Mouse (Mus musculus) midbrain, embryonic 13.5 days (tissue): ENCODE measurements around the gene Adamtsl1. TPM values are rescaled to one million over a fixed set of nuclear protein-coding genes. Genes with fewer than 3 reads are reported as not detected.

Experiments
- ATAC-seq: fragments of 200-750 bp; cut with Nextera tagmentation; 2 replicates; pipeline ENCODE4 v1.8.0; 2017; ENCODE audit warnings: mild to moderate bottlenecking, moderate TSS enrichment, moderate library complexity
- H3K27ac ChIP-seq: fragments of 300-500 bp; sonication (generic); 2 replicates; pipeline ENCODE4 v1.5.1; 2015; ENCODE audit warnings: inconsistent platforms, mild to moderate bottlenecking, moderate library complexity
- H3K27me3 ChIP-seq: fragments of 300-500 bp; sonication (generic); 2 replicates; pipeline ENCODE4 v1.6.1; 2015; ENCODE audit warnings: mild to moderate bottlenecking, inconsistent platforms
- H3K36me3 ChIP-seq: fragments of 300-500 bp; sonication (generic); 2 replicates; pipeline ENCODE4 v1.6.1; 2015; ENCODE audit warnings: mild to moderate bottlenecking, inconsistent platforms
- H3K4me1 ChIP-seq: fragments of 300-500 bp; sonication (generic); replicated peaks from 2 replicates; pipeline ENCODE4 v1.6.1; 2015; ENCODE audit warnings: inconsistent platforms
- H3K4me2 ChIP-seq: fragments of 300-500 bp; sonication (generic); replicated peaks from 2 replicates; pipeline ENCODE4 v1.6.1; 2015; ENCODE audit warnings: moderate library complexity, mild to moderate bottlenecking, inconsistent platforms
- H3K4me3 ChIP-seq: fragments of 300-500 bp; sonication (generic); replicated peaks from 2 replicates; pipeline ENCODE4 v1.5.1; 2015; ENCODE audit warnings: mild to moderate bottlenecking, inconsistent platforms
- H3K9ac ChIP-seq: fragments of 300-500 bp; sonication (generic); replicated peaks from 2 replicates; pipeline ENCODE4 v1.6.1; 2015; ENCODE audit warnings: mild to moderate bottlenecking, inconsistent platforms
- H3K9me3 ChIP-seq: fragments of 300-500 bp; sonication (generic); 2 replicates; pipeline ENCODE4 v1.6.1; 2016; ENCODE audit warnings: mild to moderate bottlenecking, inconsistent platforms
- WGBS: fragments of 180-500 bp; shearing (Covaris S2); methylation state at CpG from one replicate; pipeline ENCODE4 v1.1.7; 2015; 5-methylcytosine and 5-hydroxymethylcytosine counted together
- polyA plus RNA-seq: library from polyadenylated mRNA; unstranded; fragments of >200 nt; fragmentation: Nextera tagmentation; extraction: Ambion mirVana; gene quantifications from 2 replicates; pipeline ENCODE4 v1.2.1, GENCODE M21; 2015

The Adamtsl1 gene
- polyA plus RNA-seq, 1 experiment from 2014 or later: 5.2 TPM

GRCm38 (mm10) chr4:85763161-85764014 is 249.4 kb downstream of the Adamtsl1 start:
- WGBS: 43% methylated on average over 5 of the region's 5 CpGs
- Histone ChIP-seq H3K36me3 (no peaks in the 10 kb centered on the region), H3K9ac (no peak overlapping the region), H3K4me1 (peaks cover 22% of the 10 kb centered on the region), H3K4me3 (no peak overlapping the region), H3K27me3 (peaks cover 44% of the 10 kb centered on the region), H3K27ac (no peak overlapping the region), H3K9me3 (no peaks in the 10 kb centered on the region), H3K4me2 (no peak overlapping the region)
- ATAC-seq: peak; percentile 85

- H3K9me3 ChIP-seq: no peaks in the 10 kb centered on the region
- ATAC-seq: 0 out of 2 replicates have a peak, but pooled peaks have one; percentile 11
- WGBS: 88% methylated on average over 14 of the region's 14 CpGs
- no peak overlapping the region for H3K4me3 ChIP-seq
- H3K27ac ChIP-seq: no peak overlapping the region
- H3K4me1 ChIP-seq: peaks cover 22% of the 10 kb centered on the region
- H3K27me3 ChIP-seq: peaks cover 47% of the 10 kb centered on the region
- H3K9ac ChIP-seq: no peak overlapping the region
- H3K36me3 ChIP-seq: no peaks in the 10 kb centered on the region
- H3K4me2 ChIP-seq: no peak overlapping the region
Measured at GRCm38 (mm10) chr4:85764015-85764450, 250.1 kb downstream of the Adamtsl1 start.

- H3K4me1 ChIP-seq: peaks cover 22% of the 10 kb centered on the region
- 17% methylated on average over 3 of the region's 3 CpGs for WGBS
- H3K4me2 ChIP-seq: no peak overlapping the region
- peaks cover 51% of the 10 kb centered on the region for H3K27me3 ChIP-seq
- no peaks in the 10 kb centered on the region for H3K36me3 ChIP-seq
- no peaks in the 10 kb centered on the region for H3K9me3 ChIP-seq
- ATAC-seq: no peak
- H3K4me3 ChIP-seq: no peak overlapping the region
- no peak overlapping the region for H3K27ac ChIP-seq
- no peak overlapping the region for H3K9ac ChIP-seq
Measured at GRCm38 (mm10) chr4:85764476-85764875, 250.5 kb downstream of the Adamtsl1 start.

- Histone ChIP-seq H3K36me3 (no peaks in the 10 kb centered on the region), H3K4me2 (no peak overlapping the region), H3K9me3 (peaks cover 5% of the 10 kb centered on the region; the same call in 1 of the 2 replicates), H3K27ac (no peak overlapping the region), H3K27me3 (peaks cover 46% of the 10 kb centered on the region), H3K4me1 (peaks cover 18% of the 10 kb centered on the region), H3K9ac (no peak overlapping the region), H3K4me3 (no peak overlapping the region)
- WGBS: 86% methylated on average over 6 of the region's 6 CpGs
- no peak for ATAC-seq
Measured at GRCm38 (mm10) chr4:85767666-85768065, 253.7 kb downstream of the Adamtsl1 start.

GRCm38 (mm10) chr4:85768107-85768506 is 254.1 kb downstream of the Adamtsl1 start:
- peak; percentile 37; the same call in 1 of the 2 replicates for ATAC-seq
- Histone ChIP-seq H3K27ac (no peak overlapping the region), H3K4me3 (no peak overlapping the region), H3K9ac (no peak overlapping the region), H3K4me1 (peaks cover 14% of the 10 kb centered on the region), H3K4me2 (no peak overlapping the region), H3K9me3 (peaks cover 5% of the 10 kb centered on the region; the same call in 1 of the 2 replicates), H3K36me3 (no peaks in the 10 kb centered on the region), H3K27me3 (peaks cover 46% of the 10 kb centered on the region)
- 33% methylated on average over 5 of the region's 5 CpGs for WGBS

DNA sequence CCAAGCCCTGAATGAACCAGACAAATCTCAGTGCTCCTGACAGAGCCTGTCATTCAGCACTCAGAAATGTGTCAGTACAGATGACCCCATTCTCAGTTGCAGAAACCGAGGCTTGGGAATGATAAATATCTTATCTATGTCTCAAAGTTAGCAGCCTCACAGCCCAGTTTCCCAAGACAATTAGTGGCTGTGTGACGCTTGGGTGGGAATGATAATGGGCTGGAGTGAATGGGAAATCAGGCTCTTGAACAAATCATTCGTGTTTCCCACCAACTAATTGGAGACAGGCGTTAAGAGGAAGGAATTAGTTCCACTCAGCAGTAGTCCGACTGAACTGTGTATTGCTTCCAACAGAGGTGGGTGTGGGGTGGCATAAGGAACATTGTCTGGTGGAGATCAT is 268.5 kb downstream of the Adamtsl1 start:
- Histone ChIP-seq H3K9me3 (no peaks in the 10 kb centered on the region), H3K4me2 (no peak overlapping the region), H3K4me1 (peaks cover 23% of the 10 kb centered on the region), H3K4me3 (no peak overlapping the region), H3K27ac (no peak overlapping the region), H3K27me3 (peaks cover 56% of the 10 kb centered on the region), H3K9ac (no peak overlapping the region), H3K36me3 (no peaks in the 10 kb centered on the region)
- WGBS: 3% methylated on average over 5 of the region's 5 CpGs
- peak; percentile 70 for ATAC-seq

DNA sequence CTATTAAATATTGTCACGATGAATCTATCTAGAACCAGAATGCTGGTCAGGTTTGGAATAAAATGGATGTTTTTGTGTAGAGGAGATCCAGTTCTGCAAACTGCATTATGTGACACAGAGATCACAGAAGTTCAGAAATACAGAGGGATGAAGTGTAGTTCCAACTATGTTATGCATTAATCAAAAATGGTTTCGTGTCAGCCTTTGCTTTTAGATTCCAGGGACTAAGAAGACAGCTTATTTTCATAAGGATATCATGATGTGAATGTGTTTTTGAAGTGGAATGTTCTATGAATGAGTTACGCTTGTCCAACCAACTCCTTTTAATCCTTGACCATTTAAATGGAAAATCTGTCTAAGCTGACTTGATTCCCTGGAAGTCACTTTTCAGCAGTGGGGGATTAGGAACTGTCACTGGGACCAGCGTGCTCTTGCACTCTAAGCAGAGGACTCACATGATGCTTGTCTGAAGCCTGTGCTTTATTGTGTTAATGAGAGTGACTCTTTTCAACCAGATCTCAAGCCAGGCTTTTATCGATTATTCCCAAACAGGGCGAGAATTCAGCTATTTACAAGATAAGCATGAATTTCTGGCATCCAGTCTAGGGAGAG is 269.9 kb downstream of the Adamtsl1 start:
- peak; percentile 85 for ATAC-seq
- no peak overlapping the region for H3K9ac ChIP-seq
- H3K36me3 ChIP-seq: no peaks in the 10 kb centered on the region
- peaks cover 23% of the 10 kb centered on the region for H3K4me1 ChIP-seq
- H3K27ac ChIP-seq: no peak overlapping the region
- no peaks in the 10 kb centered on the region for H3K9me3 ChIP-seq
- H3K27me3 ChIP-seq: peaks cover 53% of the 10 kb centered on the region
- no peak overlapping the region for H3K4me3 ChIP-seq
- H3K4me2 ChIP-seq: no peak overlapping the region
- WGBS: 4% methylated on average over 6 of the region's 6 CpGs

- ATAC-seq: no peak
- no peak overlapping the region for H3K4me3 ChIP-seq
Measured at GRCm38 (mm10) chr4:85784428-85784827, 270.5 kb downstream of the Adamtsl1 start.

GRCm38 (mm10) chr4:85790226-85790625 is 276.3 kb downstream of the Adamtsl1 start:
- no peak for ATAC-seq
- Histone ChIP-seq H3K27me3 (peaks cover 42% of the 10 kb centered on the region), H3K4me2 (no peak overlapping the region), H3K27ac (no peak overlapping the region), H3K9ac (no peak overlapping the region), H3K36me3 (no peaks in the 10 kb centered on the region), H3K4me1 (no peaks in the 10 kb centered on the region), H3K9me3 (no peaks in the 10 kb centered on the region), H3K4me3 (no peak overlapping the region)
- 82% methylated on average over 2 of the region's 2 CpGs for WGBS

More at GRCm38 (mm10) chr4:85784428-85784827, 270.5 kb downstream of the Adamtsl1 start:
- Histone ChIP-seq H3K27me3 (peaks cover 51% of the 10 kb centered on the region), H3K9me3 (no peaks in the 10 kb centered on the region), H3K4me1 (peaks cover 23% of the 10 kb centered on the region), H3K36me3 (no peaks in the 10 kb centered on the region), H3K9ac (no peak overlapping the region), H3K4me2 (no peak overlapping the region), H3K27ac (no peak overlapping the region)
- 13% methylated on average over 4 of the region's 4 CpGs for WGBS

DNA sequence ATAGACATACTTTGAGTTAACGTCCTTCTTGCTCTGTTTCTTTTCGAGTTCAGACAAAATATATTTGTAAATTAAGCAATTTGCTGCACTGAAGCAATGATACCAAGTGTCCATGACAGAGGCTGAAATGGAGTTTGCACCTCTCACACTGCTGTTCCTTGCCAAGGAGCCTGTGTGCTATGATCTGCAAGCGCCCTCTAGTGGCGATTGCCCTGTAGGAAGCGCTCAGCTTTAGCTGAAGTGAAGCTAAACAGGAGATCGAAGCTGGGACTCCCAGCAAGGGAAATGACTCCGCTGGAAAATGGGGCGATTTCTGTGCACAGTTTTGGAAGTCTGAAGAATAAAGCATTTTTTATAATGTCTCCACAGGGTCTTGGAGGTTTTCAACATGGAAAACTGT is 287.8 kb downstream of the Adamtsl1 start:
- no peak overlapping the region for H3K9ac ChIP-seq
- no peak overlapping the region for H3K4me2 ChIP-seq
- no peaks in the 10 kb centered on the region for H3K4me1 ChIP-seq
- 2% methylated on average over 8 of the region's 8 CpGs for WGBS
- no peaks in the 10 kb centered on the region for H3K9me3 ChIP-seq
- H3K36me3 ChIP-seq: no peaks in the 10 kb centered on the region
- H3K27ac ChIP-seq: no peak overlapping the region
- no peak overlapping the region for H3K4me3 ChIP-seq
- H3K27me3 ChIP-seq: peaks cover 14% of the 10 kb centered on the region
- peak; percentile 89 for ATAC-seq

DNA sequence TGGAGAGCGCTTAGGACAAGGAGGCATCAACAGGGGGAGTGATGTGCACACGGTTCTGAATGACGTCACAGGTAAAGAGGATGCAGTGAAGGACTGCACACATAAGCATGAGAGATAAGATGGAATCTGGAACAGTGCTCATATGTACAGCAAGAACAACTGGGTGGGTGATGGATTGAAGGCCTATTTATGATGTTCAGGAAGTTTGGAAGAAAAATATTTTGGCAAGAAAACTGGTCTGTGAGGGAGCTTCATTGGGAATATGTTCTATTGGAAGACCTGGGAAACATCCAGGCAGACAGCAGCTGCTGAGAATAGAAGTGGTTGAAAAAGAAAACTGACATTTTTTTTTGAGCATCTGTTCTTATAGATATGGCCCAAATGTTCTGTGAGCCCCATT is 300.4 kb downstream of the Adamtsl1 start:
- no peaks in the 10 kb centered on the region for H3K4me1 ChIP-seq
- no peak overlapping the region for H3K4me2 ChIP-seq
- no peak overlapping the region for H3K27ac ChIP-seq
- WGBS: 79% methylated on average over 3 of the region's 3 CpGs
- no peak for ATAC-seq
- H3K27me3 ChIP-seq: 0 out of 2 replicates have a peak, but pooled peaks cover 3% of the 10 kb centered on the region
- H3K36me3 ChIP-seq: no peaks in the 10 kb centered on the region
- H3K9me3 ChIP-seq: no peaks in the 10 kb centered on the region
- no peak overlapping the region for H3K9ac ChIP-seq
- no peak overlapping the region for H3K4me3 ChIP-seq

DNA sequence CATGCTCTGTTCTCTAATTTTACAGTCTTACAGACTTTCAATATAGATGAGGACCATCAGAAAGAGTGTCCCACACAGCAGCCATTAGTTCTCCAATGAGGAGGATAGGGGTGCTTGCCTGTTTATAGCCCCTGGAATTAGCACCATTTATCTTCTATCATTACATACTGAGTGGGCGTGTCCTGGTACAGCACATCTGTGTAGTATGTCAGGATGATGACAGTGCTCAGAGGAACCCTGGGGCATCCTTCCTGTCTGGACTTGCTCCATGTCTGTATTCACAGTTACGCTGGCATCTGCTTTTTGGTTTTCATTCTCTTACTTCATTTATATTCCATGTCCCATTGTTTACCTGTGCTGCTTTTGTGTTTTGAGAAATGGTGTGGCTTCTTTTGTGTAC is 304.5 kb downstream of the Adamtsl1 start:
- H3K9me3 ChIP-seq: no peaks in the 10 kb centered on the region
- WGBS: 72% methylated on average over 2 of the region's 2 CpGs
- no peak overlapping the region for H3K27ac ChIP-seq
- no peak overlapping the region for H3K9ac ChIP-seq
- no peaks in the 10 kb centered on the region for H3K4me1 ChIP-seq
- H3K4me2 ChIP-seq: no peak overlapping the region
- no peak for ATAC-seq
- H3K36me3 ChIP-seq: no peaks in the 10 kb centered on the region
- H3K27me3 ChIP-seq: 0 out of 2 replicates have a peak, but pooled peaks cover 3% of the 10 kb centered on the region
- no peak overlapping the region for H3K4me3 ChIP-seq
